Mouse (Mus musculus) hindbrain, embryonic 14.5 days (tissue): ENCODE results near the gene Uts2r. TPM values are rescaled to one million over a fixed set of nuclear protein-coding genes. Genes with fewer than 3 reads are reported as not detected.

Source experiments
- ATAC-seq: fragments of 200-750 bp; cut with Nextera tagmentation; 2 replicates; pipeline ENCODE4 v1.8.0; 2017; ENCODE audit warnings: moderate number of reproducible peaks, mild to moderate bottlenecking, moderate TSS enrichment, moderate library complexity; ENCODE audit not compliant: low FRiP score
- DNase-seq: peaks from one replicate; pipeline ENCODE4 v3.0.0-alpha.2; 2015; ENCODE audit warnings: low spot score
- H3K27ac ChIP-seq: fragments of 300-500 bp; sonication (generic); 2 replicates; pipeline ENCODE4 v1.5.1; 2014; ENCODE audit warnings: mild to moderate bottlenecking, moderate library complexity
- H3K27me3 ChIP-seq: fragments of 300-500 bp; sonication (generic); 2 replicates; pipeline ENCODE4 v1.6.1; 2014; ENCODE audit warnings: mild to moderate bottlenecking, low read length, mixed read lengths; ENCODE audit not compliant: control insufficient read depth, insufficient read depth
- H3K36me3 ChIP-seq: fragments of 300-500 bp; sonication (generic); replicated peaks from 2 replicates; pipeline ENCODE4 v1.6.1; 2014; ENCODE audit not compliant: control insufficient read depth, insufficient read depth
- H3K4me1 ChIP-seq: fragments of 300-500 bp; sonication (generic); replicated peaks from 2 replicates; pipeline ENCODE4 v1.6.1; 2014; ENCODE audit warnings: antibody characterized with exemption, low read length, mixed read lengths; ENCODE audit not compliant: control insufficient read depth, insufficient read depth
- H3K4me2 ChIP-seq: fragments of 300-500 bp; sonication (generic); replicated peaks from 2 replicates; pipeline ENCODE4 v1.6.1; 2014; ENCODE audit warnings: mild to moderate bottlenecking, moderate library complexity
- H3K4me3 ChIP-seq: fragments of 300-500 bp; sonication (generic); replicated peaks from 2 replicates; pipeline ENCODE4 v1.5.1; 2014; ENCODE audit warnings: mild to moderate bottlenecking, low read length
- H3K9ac ChIP-seq: fragments of 300-500 bp; sonication (generic); 2 replicates; pipeline ENCODE4 v1.6.1; 2014
- H3K9me3 ChIP-seq: fragments of 300-500 bp; sonication (generic); 2 replicates; pipeline ENCODE4 v1.6.1; 2016; ENCODE audit warnings: low read length; ENCODE audit not compliant: control insufficient read depth
- WGBS: fragments of 180-500 bp; shearing (Covaris S2); extraction: QIAGEN DNeasy Blood & Tissue Kit; methylation state at CpG from one replicate; pipeline ENCODE4 v1.1.7; 2014; 5-methylcytosine and 5-hydroxymethylcytosine counted together
- polyA plus RNA-seq: library from polyadenylated mRNA; unstranded; fragments of >200 nt; fragmentation: Nextera tagmentation; extraction: Ambion mirVana; gene quantifications from 2 replicates; pipeline ENCODE4 v1.2.1, GENCODE M21; 2014

The Uts2r gene
- polyA plus RNA-seq, 1 experiment from 2014 or later = 0.19 TPM

DNA sequence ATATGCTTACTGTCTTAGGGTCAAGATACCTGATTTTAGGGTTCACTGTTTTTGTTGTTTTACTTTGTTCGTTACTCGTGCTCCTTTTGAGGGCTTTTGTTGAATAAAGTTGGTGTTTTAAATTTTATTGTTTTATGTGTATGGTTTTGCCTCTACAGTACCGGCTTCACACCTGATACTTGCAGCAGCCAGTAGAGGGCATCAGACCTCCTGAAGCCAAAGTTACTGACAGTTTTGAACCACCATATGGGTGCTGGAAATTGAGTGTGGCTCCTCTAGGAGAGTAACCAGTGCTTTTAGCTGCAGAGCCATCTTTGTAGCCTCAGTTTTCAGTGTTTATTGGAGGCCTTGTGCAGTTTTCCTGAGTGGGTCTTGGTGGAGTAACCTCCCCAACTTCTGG, 11.9 kb upstream of the Uts2r start:
- Histone ChIP-seq H3K9ac (no peak overlapping the region), H3K36me3 (no peaks in the 10 kb centered on the region), H3K27me3 (no peaks in the 10 kb centered on the region), H3K4me1 (no peaks in the 10 kb centered on the region), H3K27ac (no peak overlapping the region), H3K4me3 (no peak overlapping the region), H3K4me2 (no peak overlapping the region), H3K9me3 (no peaks in the 10 kb centered on the region)
- WGBS = 83% methylated on average over 3 of the region's 3 CpGs
- ATAC-seq (no peak), DNase-seq (no peak)

DNA sequence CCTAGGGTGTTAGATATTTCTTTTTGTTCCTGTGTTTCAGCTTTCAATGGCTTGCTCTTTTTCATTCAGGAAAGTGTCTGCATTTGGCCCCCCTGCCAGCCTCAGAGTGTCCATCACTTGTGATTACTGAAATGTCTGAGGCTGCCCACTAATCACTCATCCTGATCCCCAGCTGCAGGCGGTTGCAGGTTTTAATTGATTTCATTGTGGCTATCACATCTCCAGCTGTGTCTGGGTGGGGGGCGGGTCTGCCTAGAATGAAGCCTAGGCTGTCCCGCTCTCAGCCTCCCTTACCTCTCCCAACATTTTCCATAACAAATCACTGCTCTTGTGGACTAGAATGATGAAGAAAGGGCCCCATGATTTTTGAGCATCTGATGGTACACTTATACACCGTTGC, 5.9 kb upstream of the Uts2r start:
- ATAC-seq = no peak
- 0 out of 2 replicates have a peak overlapping the region, but pooled peaks have one; percentile 26 for H3K27ac ChIP-seq

DNA sequence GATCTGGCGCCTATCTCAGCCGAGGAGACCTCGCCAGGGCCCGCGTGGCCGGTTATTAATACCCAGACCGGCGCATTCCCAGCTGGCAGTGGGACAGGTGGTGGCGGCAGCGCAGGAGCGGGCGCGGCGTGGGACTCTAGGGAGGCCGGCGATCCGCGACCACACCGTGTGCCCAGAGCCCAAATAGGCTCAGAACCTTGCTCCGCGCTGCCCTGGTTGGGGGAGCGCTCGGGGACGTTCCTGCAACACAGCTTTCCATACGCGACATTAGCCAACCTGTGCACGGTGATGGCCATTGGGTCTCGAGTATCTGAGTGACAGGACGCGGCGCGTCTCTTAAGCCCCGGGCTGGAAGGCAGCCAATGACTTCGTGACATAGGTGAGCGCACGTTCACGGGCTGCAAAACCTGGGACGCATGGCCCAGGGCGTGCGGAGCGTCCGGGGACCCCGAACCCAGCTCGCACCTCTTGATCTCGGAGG, 3.6 kb upstream of the Uts2r start:
- no peaks in the 10 kb centered on the region for H3K9me3 ChIP-seq
- H3K4me3 ChIP-seq = peak overlapping the region; percentile 36
- H3K36me3 ChIP-seq = no peaks in the 10 kb centered on the region
- H3K9ac ChIP-seq = peak overlapping the region; percentile 53
- no peak overlapping the region for H3K27ac ChIP-seq
- DNase-seq (peak; percentile 46), ATAC-seq (peak; percentile 21; the same call in 1 of the 2 replicates)
- peaks cover 24% of the 10 kb centered on the region for H3K27me3 ChIP-seq
- peak overlapping the region; percentile 88 for H3K4me2 ChIP-seq
- WGBS = under 1% methylated on average over 45 of the region's 45 CpGs
- peaks cover 21% of the 10 kb centered on the region for H3K4me1 ChIP-seq

More for the DNA sequence above, 5.9 kb upstream of the Uts2r start:
- H3K4me3 ChIP-seq = no peak overlapping the region
- DNase-seq = no peak
- no peaks in the 10 kb centered on the region for H3K36me3 ChIP-seq
- WGBS = 18% methylated on average over 4 of the region's 4 CpGs
- H3K4me1 ChIP-seq = peaks cover 21% of the 10 kb centered on the region
- H3K4me2 ChIP-seq = no peak overlapping the region
- no peak overlapping the region for H3K9ac ChIP-seq
- H3K9me3 ChIP-seq = no peaks in the 10 kb centered on the region
- peaks cover 24% of the 10 kb centered on the region for H3K27me3 ChIP-seq

DNA sequence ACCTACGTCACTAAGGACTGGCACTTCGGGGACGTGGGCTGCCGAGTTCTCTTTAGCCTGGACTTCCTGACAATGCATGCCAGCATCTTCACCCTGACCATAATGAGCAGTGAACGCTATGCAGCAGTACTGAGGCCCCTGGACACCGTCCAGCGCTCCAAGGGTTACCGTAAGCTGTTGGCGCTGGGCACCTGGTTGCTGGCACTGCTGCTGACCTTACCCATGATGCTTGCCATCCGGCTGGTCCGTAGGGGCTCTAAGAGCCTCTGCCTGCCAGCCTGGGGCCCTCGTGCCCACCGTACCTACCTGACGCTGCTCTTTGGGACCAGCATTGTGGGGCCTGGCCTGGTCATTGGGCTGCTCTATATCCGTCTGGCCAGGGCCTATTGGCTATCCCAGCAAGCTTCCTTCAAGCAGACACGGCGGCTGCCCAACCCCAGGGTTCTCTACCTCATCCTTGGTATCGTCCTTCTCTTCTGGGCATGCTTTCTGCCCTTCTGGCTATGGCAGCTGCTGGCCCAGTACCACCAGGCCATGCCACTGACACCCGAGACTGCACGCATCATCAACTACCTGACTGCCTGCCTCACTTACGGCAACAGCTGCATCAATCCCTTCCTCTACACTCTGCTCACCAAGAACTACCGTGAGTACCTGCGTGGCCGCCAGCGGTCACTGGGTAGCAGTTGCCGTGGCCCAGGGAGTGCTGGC, 720 bp downstream of the Uts2r start:
- no peak overlapping the region for H3K4me3 ChIP-seq
- 94% methylated on average over 26 of the region's 26 CpGs for WGBS

DNA sequence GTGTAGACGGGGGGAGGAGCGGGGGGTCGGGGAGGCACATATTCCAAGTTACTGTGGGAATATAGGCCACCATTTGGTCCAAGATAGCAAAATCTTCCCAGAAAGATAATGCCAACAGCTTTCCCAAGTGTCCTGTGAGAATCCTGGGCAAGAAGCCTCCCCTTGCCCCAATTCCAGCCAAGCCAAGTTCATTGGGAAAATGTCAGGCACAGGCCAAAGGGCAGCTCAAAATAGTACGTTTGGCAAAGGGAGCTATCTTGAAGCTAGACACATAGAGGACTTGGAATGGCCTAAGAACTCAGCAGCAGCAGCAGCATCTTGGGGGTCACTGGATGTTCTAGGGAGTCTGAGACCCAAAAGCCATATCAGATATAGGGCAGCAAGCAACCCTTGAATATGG, 3.7 kb downstream of the Uts2r start:
- H3K9ac ChIP-seq = no peak overlapping the region
- H3K36me3 ChIP-seq = no peaks in the 10 kb centered on the region
- no peaks in the 10 kb centered on the region for H3K27me3 ChIP-seq
- DNase-seq (no peak), ATAC-seq (no peak)
- H3K4me1 ChIP-seq = no peaks in the 10 kb centered on the region
- H3K9me3 ChIP-seq = no peaks in the 10 kb centered on the region
- WGBS = 94% methylated on average over 4 of the region's 4 CpGs
- no peak overlapping the region for H3K4me3 ChIP-seq
- no peak overlapping the region for H3K27ac ChIP-seq
- no peak overlapping the region for H3K4me2 ChIP-seq

More for the DNA sequence above, 720 bp downstream of the Uts2r start:
- DNase-seq (no peak), ATAC-seq (no peak)
- Histone ChIP-seq H3K36me3 (no peaks in the 10 kb centered on the region), H3K4me1 (peaks cover 9% of the 10 kb centered on the region), H3K4me2 (no peak overlapping the region), H3K9ac (no peak overlapping the region), H3K27me3 (peaks cover 24% of the 10 kb centered on the region), H3K9me3 (no peaks in the 10 kb centered on the region), H3K27ac (no peak overlapping the region)

DNA sequence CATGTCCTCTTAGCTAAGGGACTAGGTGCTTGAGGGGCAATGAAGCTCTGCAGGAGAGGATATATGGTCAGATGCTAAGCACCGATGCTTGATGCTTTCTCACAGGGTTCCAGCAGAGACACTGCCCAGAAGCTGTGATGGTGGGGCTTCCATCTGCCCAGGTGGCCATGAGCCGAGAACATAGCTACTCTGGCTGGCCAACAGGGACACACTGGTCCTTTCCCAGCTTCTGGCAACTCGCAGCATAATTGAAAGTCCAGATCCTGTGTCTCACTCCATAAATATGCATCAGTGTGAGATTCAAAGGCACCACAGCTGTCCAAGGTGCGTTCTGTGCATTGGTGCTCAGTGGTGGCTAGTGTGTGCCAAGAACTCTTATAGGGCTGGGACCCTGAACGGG, 13.1 kb downstream of the Uts2r start:
- no peaks in the 10 kb centered on the region for H3K36me3 ChIP-seq
- DNase-seq = no peak

DNA sequence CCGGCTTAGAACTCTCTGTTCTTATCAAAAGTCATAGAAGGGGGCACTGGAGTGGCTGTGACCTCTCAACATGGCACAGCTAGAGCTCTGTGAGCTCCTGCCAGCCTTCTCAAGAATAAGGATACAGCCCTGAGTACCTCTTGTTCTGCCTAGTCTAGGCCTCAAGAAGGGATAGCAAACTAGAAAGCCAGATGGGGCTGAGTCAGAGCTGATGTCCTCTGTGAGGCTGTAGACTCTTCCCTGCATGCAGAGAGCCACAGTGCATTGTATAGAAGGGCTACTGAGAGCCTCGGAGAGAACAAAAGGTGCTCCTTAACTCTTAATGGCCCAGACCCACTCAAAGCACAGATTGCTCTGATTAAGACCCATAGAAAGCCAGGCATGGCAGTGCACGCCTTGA, 14.2 kb downstream of the Uts2r start:
- no peak overlapping the region for H3K27ac ChIP-seq
- no peaks in the 10 kb centered on the region for H3K36me3 ChIP-seq
- DNase-seq (no peak), ATAC-seq (no peak)
- H3K9ac ChIP-seq = no peak overlapping the region
- no peaks in the 10 kb centered on the region for H3K9me3 ChIP-seq
- peaks cover 5% of the 10 kb centered on the region; the same call in 1 of the 2 replicates for H3K4me1 ChIP-seq
- no peak overlapping the region for H3K4me3 ChIP-seq
- 48% methylated on average over 3 of the region's 3 CpGs for WGBS
- no peak overlapping the region for H3K4me2 ChIP-seq
- no peaks in the 10 kb centered on the region for H3K27me3 ChIP-seq

More for the DNA sequence above, 13.1 kb downstream of the Uts2r start:
- Histone ChIP-seq H3K4me1 (peaks cover 5% of the 10 kb centered on the region; the same call in 1 of the 2 replicates), H3K9me3 (no peaks in the 10 kb centered on the region), H3K9ac (no peak overlapping the region), H3K27ac (no peak overlapping the region), H3K4me3 (no peak overlapping the region), H3K27me3 (no peaks in the 10 kb centered on the region), H3K4me2 (no peak overlapping the region)
- ATAC-seq = no peak
- 73% methylated on average over 5 of the region's 5 CpGs for WGBS

DNA sequence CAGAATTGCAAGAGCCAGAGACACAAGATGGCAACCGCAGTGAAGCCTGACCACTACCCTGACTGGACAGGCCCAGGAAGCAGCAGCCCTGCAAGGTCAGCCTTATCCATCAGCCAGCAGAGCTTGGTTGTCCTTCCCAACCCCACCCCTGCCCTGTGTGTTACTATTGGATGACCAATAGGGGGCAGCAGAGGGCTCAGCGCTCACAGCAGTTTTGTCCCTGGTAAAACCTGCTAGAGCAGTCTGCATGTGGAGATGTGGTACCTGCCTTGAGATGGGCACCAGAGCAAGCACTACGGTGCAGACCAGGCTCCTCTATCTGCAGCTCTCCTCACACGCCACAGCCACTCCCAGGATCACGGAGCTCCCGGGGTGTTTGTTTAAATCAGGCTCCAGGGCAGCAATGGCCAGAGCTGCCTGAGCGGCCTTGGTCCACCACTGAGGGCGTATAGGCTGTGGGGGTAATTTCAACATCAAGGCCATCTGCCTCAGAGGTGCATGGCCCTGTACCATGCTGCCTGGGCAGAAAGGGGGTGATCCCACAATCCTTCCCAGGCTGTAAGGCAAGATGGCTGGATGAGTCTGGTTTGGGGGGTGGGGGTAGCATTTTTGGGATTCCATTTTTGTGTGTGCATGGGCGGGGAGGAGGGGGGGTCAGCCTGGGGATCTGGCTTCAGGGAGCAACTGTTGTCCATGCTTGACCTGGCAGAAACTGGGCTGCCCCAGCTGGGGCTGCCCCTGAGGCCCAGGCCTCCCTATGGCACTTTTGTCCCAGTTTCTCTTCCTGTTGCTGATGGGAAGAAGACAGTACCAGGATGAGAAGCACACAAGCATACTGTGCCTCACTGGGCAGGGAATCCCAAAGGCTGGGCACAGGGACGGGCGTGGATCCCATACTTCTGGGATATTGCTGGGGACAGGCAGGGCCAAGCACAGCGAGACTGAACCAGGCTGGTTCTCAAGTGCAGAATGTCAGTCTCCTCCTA, 16.5 kb downstream of the Uts2r start:
- Histone ChIP-seq H3K9ac (no peak overlapping the region), H3K4me1 (peaks cover 5% of the 10 kb centered on the region; the same call in 1 of the 2 replicates), H3K27ac (no peak overlapping the region), H3K36me3 (peaks cover 11% of the 10 kb centered on the region; the same call in 1 of the 2 replicates), H3K9me3 (no peaks in the 10 kb centered on the region), H3K4me3 (no peak overlapping the region), H3K4me2 (no peak overlapping the region), H3K27me3 (no peaks in the 10 kb centered on the region)
- DNase-seq (peak; percentile 68), ATAC-seq (no peak; the same call in 1 of the 2 replicates)
- 56% methylated on average over 12 of the region's 12 CpGs for WGBS

DNA sequence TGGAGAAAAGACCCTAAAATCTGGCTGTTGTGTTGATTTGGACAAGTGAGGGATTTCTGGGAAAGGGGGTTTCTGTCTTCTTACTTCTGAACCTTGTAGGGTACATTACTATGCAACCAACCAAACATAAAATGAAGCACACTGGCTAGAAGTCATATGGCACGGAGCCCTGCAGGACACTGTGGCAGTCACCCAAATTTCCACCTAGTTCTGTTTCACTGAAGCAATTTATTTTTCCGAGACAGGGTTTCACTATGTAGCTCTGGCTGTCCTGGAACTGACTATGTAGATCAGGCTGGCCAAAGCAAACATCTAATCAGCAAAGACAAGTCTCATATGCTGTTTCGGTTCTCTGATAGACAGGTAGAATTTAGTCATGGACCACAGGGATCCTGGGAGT, 29.6 kb downstream of the Uts2r start:
- no peaks in the 10 kb centered on the region for H3K4me1 ChIP-seq
- no peaks in the 10 kb centered on the region for H3K27me3 ChIP-seq
- ATAC-seq (no peak), DNase-seq (no peak)
- H3K27ac ChIP-seq = no peak overlapping the region
- peaks cover 43% of the 10 kb centered on the region for H3K36me3 ChIP-seq
- no peak overlapping the region for H3K4me2 ChIP-seq
- H3K9ac ChIP-seq = no peak overlapping the region
- no peak overlapping the region for H3K4me3 ChIP-seq
- H3K9me3 ChIP-seq = no peaks in the 10 kb centered on the region
- WGBS = 76% methylated on average over 3 of the region's 3 CpGs
